Mouse (Mus musculus): ENCODE data around the gene Trpv2.

- TF ChIP-seq GATA1 (IDR thresholded peaks at IDR 0.05; ENCODE audit: borderline replicate concordance, low read length) (no peak), FLI1 (IDR thresholded peaks at IDR 0.05; ENCODE audit: low read length) (no peak)
Observed at GRCm38 (mm10) chr11:62615456-62615855, 41.2 kb downstream of the Trpv2 start.

Measured in megakaryocyte, embryonic 14.5 days (primary cell).